Mouse (Mus musculus): ENCODE results near the gene Slc29a3. TPM values are rescaled to one million over a fixed set of nuclear protein-coding genes. Genes with fewer than 3 reads are reported as not detected.
"Not testable (repeated sequence)": the region's sequence is repeated elsewhere in the genome, so short reads cannot be mapped to it uniquely, and the experiment has no call there.

Slc29a3 gene
- total RNA-seq, 2 experiments from 2014 or later = 13.0 to 13.2 TPM

GRCm38 (mm10) chr10:60756992-60757391 is 4.4 kb upstream of the Slc29a3 start:
- Histone ChIP-seq H3K4me3 (no peak overlapping the region), H3K27ac (no peak overlapping the region)
- TF ChIP-seq CTCF (IDR thresholded peaks at IDR 0.05) = peak; percentile 85
- intact Hi-C loops (cut with DNase I) = loop anchor here (2.0 kb wide), 3 partner anchors 60 to 348 kb away; partner anchors contain the start of gene Cdh23
- peak; percentile 46 to 67 for DNase-seq (ENCODE audit: extremely low spot score in 1 of 2, low spot score in 2 of 2)

GRCm38 (mm10) chr10:60756146-60756545 is 3.6 kb upstream of the Slc29a3 start:
- Histone ChIP-seq H3K27ac (no peak overlapping the region), H3K4me3 (no peak overlapping the region)
- no peak for TF ChIP-seq CTCF (IDR thresholded peaks at IDR 0.05)
- intact Hi-C loops (cut with DNase I) = loop anchor here (2.0 kb wide), 3 partner anchors 59 to 347 kb away; partner anchors contain the start of gene Cdh23
- no peak for DNase-seq (ENCODE audit: extremely low spot score in 1 of 2, low spot score in 2 of 2)

GRCm38 (mm10) chr10:60753941-60754340 is 1.3 kb upstream of the Slc29a3 start:
- no peak for DNase-seq (ENCODE audit: extremely low spot score in 1 of 2, low spot score in 2 of 2)
- no peak overlapping the region for H3K27ac ChIP-seq
- no peak overlapping the region for H3K4me3 ChIP-seq
- intact Hi-C loops (cut with DNase I) = loop anchor here (2.0 kb wide), 1 partner anchor 449 kb away; no protein-coding TSS in a partner anchor
- no peak for TF ChIP-seq CTCF (IDR thresholded peaks at IDR 0.05)

GRCm38 (mm10) chr10:60753261-60753660 is 667 bp upstream of the Slc29a3 start:
- DNase-seq (ENCODE audit: extremely low spot score in 1 of 2, low spot score in 2 of 2) = no peak
- intact Hi-C loops (cut with DNase I) = no loop called here
- Histone ChIP-seq H3K27ac (no peak overlapping the region; the same call in 1 of the 2 replicates), H3K4me3 (no peak overlapping the region)
- peak; percentile 38 for TF ChIP-seq CTCF (IDR thresholded peaks at IDR 0.05)

- H3K27ac ChIP-seq = peak overlapping the region; percentile 28; the same call in 1 of the 2 replicates
- intact Hi-C loops (cut with DNase I) = no loop called here
These were observed 4.9 kb downstream of the Slc29a3 start for GRCm38 (mm10) chr10:60747667-60748212.

GRCm38 (mm10) chr10:60746512-60746911 is 6.1 kb downstream of the Slc29a3 start:
- no peak for DNase-seq (ENCODE audit: extremely low spot score in 1 of 2, low spot score in 2 of 2)
- Histone ChIP-seq H3K4me3 (no peak overlapping the region), H3K27ac (no peak overlapping the region; the same call in 1 of the 2 replicates)
- intact Hi-C loops (cut with DNase I) = no loop called here
- TF ChIP-seq CTCF (IDR thresholded peaks at IDR 0.05) = no peak

More at GRCm38 (mm10) chr10:60747667-60748212, 4.9 kb downstream of the Slc29a3 start:
- H3K4me3 ChIP-seq = no peak overlapping the region
- DNase-seq (ENCODE audit: extremely low spot score in 1 of 2, low spot score in 2 of 2) = no peak
- no peak for TF ChIP-seq CTCF (IDR thresholded peaks at IDR 0.05)

- intact Hi-C loops (cut with DNase I) = no loop called here
- H3K27ac ChIP-seq = no peak overlapping the region
- no peak for DNase-seq (ENCODE audit: extremely low spot score in 1 of 2, low spot score in 2 of 2)
- H3K4me3 ChIP-seq = no peak overlapping the region
- TF ChIP-seq CTCF (IDR thresholded peaks at IDR 0.05) = no peak
These were observed 7.9 kb downstream of the Slc29a3 start for GRCm38 (mm10) chr10:60744543-60745290.

- TF ChIP-seq CTCF (IDR thresholded peaks at IDR 0.05) = no peak
- DNase-seq (ENCODE audit: extremely low spot score in 1 of 2, low spot score in 2 of 2) = no peak
- intact Hi-C loops (cut with DNase I) = no loop called here
These were observed 8.9 kb downstream of the Slc29a3 start for GRCm38 (mm10) chr10:60743681-60744080.

GRCm38 (mm10) chr10:60742942-60743341 is 9.7 kb downstream of the Slc29a3 start:
- no peak overlapping the region for H3K4me3 ChIP-seq
- intact Hi-C loops (cut with DNase I) = no loop called here
- H3K27ac ChIP-seq = no peak overlapping the region
- no peak for TF ChIP-seq CTCF (IDR thresholded peaks at IDR 0.05)
- no peak for DNase-seq (ENCODE audit: extremely low spot score in 1 of 2, low spot score in 2 of 2)

More at GRCm38 (mm10) chr10:60743681-60744080, 8.9 kb downstream of the Slc29a3 start:
- no peak overlapping the region for H3K4me3 ChIP-seq
- no peak overlapping the region for H3K27ac ChIP-seq

- DNase-seq (ENCODE audit: extremely low spot score in 1 of 2, low spot score in 2 of 2); H3K4me3 ChIP-seq; intact Hi-C loops (cut with DNase I); H3K27ac ChIP-seq: not testable (repeated sequence)
These were observed 10.3 kb downstream of the Slc29a3 start for GRCm38 (mm10) chr10:60742296-60742695.

GRCm38 (mm10) chr10:60741435-60741834 is 11.2 kb downstream of the Slc29a3 start:
- Histone ChIP-seq H3K4me3 (no peak overlapping the region), H3K27ac (no peak overlapping the region)
- intact Hi-C loops (cut with DNase I) = no loop called here
- no peak for TF ChIP-seq CTCF (IDR thresholded peaks at IDR 0.05)
- no peak for DNase-seq (ENCODE audit: extremely low spot score in 1 of 2, low spot score in 2 of 2)

GRCm38 (mm10) chr10:60739619-60740363 is 12.8 kb downstream of the Slc29a3 start:
- TF ChIP-seq CTCF (IDR thresholded peaks at IDR 0.05) = no peak
- intact Hi-C loops (cut with DNase I) = no loop called here
- DNase-seq (ENCODE audit: extremely low spot score in 1 of 2, low spot score in 2 of 2) = no peak

More at GRCm38 (mm10) chr10:60739619-60740363, 12.8 kb downstream of the Slc29a3 start:
- Histone ChIP-seq H3K4me3 (no peak overlapping the region), H3K27ac (no peak overlapping the region)

Data from left cerebral cortex, adult 2 months (tissue).